Mouse (Mus musculus) layer of hippocampus, postnatal 25 days (tissue): ENCODE measurements around the gene Ptpn21. TPM values are rescaled to one million over a fixed set of nuclear protein-coding genes. Genes with fewer than 3 reads are reported as not detected.
A peak's percentile ranks its signal among the peaks of the same experiment; 100 is the strongest.

Experiments used
- DNase-seq, 2 experiments: peaks; one replicate each; pipeline ENCODE4 v3.0.0; 2022; ENCODE audit warnings: mixed read lengths in 2 of 2, low spot score in 1 of 2; ENCODE audit errors: extremely low spot score in 1 of 2
- total RNA-seq, 2 experiments: library from RNA; stranded (reverse); gene quantifications; 2 replicates each; pipeline ENCODE4 v1.2.3; 2021

The Ptpn21 gene
- total RNA-seq, 2 experiments from 2014 or later, result 7.8 to 7.9 TPM

DNA sequence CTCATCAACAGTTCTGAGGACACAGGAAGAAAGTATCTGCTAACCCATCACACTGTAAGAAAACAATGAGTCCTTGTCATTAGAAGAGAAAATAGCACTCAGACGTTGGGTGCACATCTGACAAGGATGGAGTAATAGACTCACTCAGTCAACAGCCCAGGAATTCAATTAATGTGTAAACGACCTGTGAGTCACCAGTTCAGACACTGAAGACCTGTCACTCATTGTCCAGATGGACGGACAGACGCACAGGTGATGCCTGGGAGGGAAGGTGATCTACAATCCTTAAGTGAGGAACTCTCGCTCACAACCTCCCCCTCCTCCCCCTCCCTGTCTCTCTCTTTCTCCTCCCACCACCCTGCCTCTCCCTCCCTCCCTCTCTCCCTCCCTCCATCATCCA lies 12.2 kb downstream of the Ptpn21 start:
- no peak for DNase-seq

- DNase-seq, result no peak
These were observed 13.0 kb downstream of the Ptpn21 start for GRCm38 (mm10) chr12:98724224-98724623.

GRCm38 (mm10) chr12:98721030-98721429 lies 16.2 kb downstream of the Ptpn21 start:
- no peak for DNase-seq

- DNase-seq, result no peak
These were observed 16.6 kb downstream of the Ptpn21 start for GRCm38 (mm10) chr12:98720628-98721027.

DNA sequence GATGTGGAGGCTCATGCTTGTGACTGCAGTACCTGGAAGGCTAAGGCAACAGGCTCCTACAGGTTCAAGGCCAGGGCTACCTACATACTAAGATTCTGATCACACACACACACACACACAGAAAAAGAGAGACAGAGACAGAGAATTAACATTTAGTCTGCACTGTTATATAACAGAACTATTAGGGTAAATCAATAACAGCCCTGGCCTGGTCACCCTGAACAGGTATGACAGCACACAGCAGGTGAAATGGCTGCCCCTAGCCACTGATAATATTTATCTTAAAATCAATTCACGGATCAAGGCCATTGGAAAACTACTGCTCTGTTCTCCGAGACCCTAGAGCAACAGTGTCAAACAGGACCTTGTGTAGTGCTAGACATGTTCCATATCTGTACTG lies 21.1 kb downstream of the Ptpn21 start:
- no peak for DNase-seq

GRCm38 (mm10) chr12:98714757-98715156 lies 22.4 kb downstream of the Ptpn21 start:
- no peak for DNase-seq

GRCm38 (mm10) chr12:98713621-98714103 lies 23.5 kb downstream of the Ptpn21 start:
- no peak for DNase-seq

DNA sequence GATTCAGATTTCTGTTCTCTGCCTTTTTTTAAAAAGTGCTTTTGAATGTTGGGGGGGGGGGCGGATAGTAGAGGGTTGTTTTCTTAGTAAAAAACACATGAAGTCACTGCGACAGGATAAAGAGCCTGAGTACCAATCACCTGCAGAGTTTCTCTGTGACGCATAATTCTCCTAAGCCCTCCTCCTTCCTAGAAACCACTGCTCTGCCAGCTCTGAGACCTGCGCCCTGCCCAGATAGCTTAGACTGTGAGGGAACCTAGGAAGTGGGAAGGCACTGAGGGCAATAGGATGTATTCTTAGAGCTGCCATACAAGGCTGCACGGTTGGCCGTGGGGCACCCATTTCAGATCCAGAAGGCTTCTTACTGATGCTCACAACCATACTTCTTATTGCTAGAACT lies 24.4 kb downstream of the Ptpn21 start:
- DNase-seq, result no peak

- no peak for DNase-seq
These were observed 33.2 kb downstream of the Ptpn21 start for GRCm38 (mm10) chr12:98703961-98704360.

- DNase-seq, result no peak
These were observed 33.7 kb downstream of the Ptpn21 start for GRCm38 (mm10) chr12:98703554-98703953.

DNA sequence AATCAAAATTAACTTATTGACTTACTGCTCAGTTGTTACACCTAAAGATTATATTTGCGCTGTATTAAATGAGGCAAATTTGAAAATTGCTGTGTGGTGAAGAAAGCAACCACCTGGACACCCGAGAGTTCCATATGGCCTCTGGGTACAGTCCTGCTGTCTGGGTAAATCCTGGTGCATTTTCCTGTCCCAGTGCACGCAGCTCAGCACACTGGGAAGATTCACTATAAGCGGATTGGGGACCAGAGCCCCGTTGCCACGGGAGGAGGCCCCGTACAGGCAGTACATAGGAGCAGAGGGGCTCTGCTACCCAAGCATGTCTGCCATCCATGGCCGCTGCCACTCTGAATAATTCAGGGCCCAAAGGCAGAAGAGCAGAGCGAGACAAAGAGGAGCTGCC lies 35.6 kb downstream of the Ptpn21 start:
- DNase-seq, result no peak

DNA sequence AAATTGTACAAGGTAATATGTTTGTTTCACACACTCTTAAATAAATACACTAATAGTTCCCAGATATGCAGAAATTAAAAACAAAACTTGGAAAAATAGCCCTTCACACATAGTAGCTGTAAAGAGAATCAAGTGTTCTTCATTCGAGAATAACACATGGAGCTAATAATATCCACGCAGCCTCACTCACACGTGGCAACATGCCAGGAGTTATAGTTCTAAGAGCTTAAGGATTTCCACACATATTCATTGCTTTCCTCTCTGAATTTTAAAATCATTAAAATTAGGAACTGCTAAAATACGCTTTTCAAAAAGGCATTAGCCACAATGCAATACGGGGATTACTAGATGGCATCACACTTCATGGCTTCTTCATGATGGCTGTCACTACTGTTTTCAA lies 40.0 kb downstream of the Ptpn21 start:
- DNase-seq, result no peak

DNA sequence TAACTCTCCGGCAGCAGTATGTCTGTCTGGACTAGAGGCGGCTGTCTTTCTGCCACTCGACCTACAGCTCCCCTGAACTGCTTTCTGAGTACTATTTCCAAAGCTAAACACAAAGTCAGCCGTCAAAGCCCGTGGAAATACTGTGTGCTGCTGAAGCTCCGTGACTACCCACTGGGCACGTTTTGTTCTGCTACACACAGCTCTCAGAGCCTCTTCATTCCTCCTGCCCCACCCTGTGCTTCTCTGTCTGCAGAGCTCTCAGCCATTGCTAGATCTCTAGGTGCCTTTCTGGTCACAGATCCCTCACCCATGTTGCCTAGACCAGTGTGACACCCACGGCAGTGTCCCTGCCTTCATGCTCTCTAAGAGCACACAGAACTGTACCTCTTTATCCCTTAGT lies 47.0 kb downstream of the Ptpn21 start:
- no peak for DNase-seq

GRCm38 (mm10) chr12:98683574-98683973 lies 53.6 kb downstream of the Ptpn21 start:
- DNase-seq, result no peak

- no peak for DNase-seq
These were observed 54.0 kb downstream of the Ptpn21 start for GRCm38 (mm10) chr12:98683171-98683570.

DNA sequence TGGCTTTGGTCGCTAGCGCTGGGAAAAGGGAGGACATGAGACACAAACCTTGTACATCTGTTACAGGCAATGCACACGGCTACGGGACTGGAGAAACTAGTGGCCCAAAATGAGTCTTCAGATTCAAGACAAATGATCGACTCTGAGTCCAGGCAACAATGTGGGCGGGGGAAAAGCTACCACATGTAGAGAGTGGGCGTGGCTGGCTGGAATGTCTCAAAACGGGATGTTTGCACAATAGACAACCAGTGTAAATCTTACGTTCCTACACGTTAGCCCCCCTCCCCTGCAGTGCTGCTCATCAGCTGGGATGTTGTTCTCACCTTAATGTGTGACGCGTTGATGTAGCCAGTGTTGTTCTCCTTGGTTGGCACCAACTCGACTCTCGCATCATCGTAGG lies 55.0 kb downstream of the Ptpn21 start:
- no peak for DNase-seq

DNA sequence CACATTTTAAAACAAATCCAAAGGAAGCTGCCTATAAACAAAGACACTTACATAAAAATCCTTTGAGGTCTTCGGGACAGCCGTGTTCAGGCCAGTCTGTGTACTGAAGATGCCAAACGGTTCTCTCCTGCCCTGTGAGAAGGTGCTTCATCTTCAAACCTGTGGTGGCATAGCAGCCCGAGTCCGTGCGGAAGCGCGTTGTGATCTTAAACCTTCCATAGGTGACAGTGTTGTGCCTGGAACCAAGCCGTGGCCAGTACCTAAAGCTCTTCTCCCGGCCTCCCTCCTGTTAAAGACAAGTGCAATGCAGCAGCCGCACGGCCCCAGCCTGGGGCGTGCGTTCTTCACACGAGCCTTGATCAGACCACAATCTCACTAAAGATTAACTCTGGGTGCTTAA lies 57.3 kb downstream of the Ptpn21 start:
- no peak for DNase-seq

DNA sequence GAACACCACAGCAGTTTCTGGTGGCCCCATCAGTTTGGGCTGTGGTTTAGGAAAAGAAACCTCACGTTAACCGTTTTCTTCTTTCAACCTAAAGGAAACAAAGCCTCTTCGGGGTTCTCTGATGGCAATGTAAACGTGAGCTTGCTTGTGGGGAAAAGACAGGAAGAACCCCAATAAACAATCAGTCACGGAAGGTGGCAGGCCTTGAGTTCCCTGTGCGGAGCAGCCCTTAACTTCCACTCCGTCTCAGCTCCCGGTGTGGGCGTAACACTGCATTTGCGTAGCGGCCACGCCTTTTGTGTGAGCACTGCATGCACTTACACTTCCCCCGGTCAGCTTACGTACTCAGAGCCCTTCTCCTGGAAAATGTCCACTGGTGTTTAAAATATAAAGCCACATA lies 59.9 kb downstream of the Ptpn21 start:
- DNase-seq, result no peak

GRCm38 (mm10) chr12:98676861-98677260 lies 60.3 kb downstream of the Ptpn21 start:
- DNase-seq, result no peak

DNA sequence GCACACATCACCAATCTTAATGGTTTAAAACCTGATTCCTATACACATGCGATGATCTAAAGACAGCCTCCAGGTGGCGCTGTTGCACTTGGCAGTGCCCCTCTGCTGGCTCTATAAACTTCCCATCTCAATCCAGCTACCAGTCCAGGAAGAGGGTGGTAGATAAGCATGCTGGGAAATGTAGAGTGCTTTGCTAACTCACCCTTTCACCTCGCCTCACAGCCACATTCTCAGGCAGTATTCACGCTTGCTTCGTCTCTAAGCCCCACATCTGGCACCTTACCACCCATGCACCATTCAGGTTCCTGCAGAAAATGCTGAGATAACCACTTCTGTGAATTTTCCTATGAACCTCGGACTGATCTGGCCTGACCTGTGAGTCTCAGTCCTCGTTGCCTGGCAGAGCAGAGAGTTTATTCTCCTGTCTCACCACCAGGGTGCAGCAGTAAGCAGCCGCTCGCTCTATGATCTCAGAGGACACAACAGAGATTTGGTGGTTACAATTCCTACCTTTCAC lies 62.5 kb downstream of the Ptpn21 start:
- peak; percentile 55 to 82 for DNase-seq

GRCm38 (mm10) chr12:98673879-98674278 lies 63.3 kb downstream of the Ptpn21 start:
- DNase-seq, result no peak

DNA sequence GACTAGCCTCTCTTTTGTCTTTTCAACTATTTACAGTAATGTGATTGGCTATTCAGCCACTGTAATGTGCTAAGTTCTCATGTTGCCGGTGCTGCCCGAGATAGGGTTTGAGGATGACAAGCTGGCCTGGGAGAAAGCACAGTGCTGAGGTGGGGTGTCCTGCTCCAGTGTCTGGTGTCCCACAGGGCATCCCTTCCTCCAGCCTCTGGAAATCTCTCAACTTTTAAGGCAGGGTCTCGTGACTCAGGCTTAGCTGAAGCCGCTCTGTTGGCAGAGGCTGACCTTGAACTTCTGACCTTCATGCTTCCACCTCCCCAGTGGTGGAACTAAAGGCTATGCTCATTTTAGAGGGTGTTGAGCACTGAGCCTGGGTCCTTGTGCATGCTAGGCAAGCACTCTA lies 66.8 kb downstream of the Ptpn21 start:
- DNase-seq, result no peak

GRCm38 (mm10) chr12:98669864-98670263 lies 67.3 kb downstream of the Ptpn21 start:
- no peak for DNase-seq
